Mouse (Mus musculus) forebrain, embryonic 13.5 days (tissue): ENCODE measurements around the gene Sdhd. TPM values are rescaled to one million over a fixed set of nuclear protein-coding genes. Genes with fewer than 3 reads are reported as not detected.

Experiments used
- ATAC-seq: fragments of 200-750 bp; cut with Nextera tagmentation; 2 replicates; pipeline ENCODE4 v1.8.0; 2017
- H3K27ac ChIP-seq: fragments of 300-500 bp; sonication (generic); 2 replicates; pipeline ENCODE4 v1.5.1; 2015; ENCODE audit warnings: inconsistent platforms, mild to moderate bottlenecking, moderate library complexity
- H3K27me3 ChIP-seq: fragments of 300-500 bp; sonication (generic); 2 replicates; pipeline ENCODE4 v1.6.1; 2015; ENCODE audit warnings: mild to moderate bottlenecking, inconsistent platforms
- H3K36me3 ChIP-seq: fragments of 300-500 bp; sonication (generic); 2 replicates; pipeline ENCODE4 v1.6.1; 2015; ENCODE audit warnings: mild to moderate bottlenecking, inconsistent platforms; ENCODE audit not compliant: poor library complexity, severe bottlenecking
- H3K4me1 ChIP-seq: fragments of 300-500 bp; sonication (generic); 2 replicates; pipeline ENCODE4 v1.6.1; 2015; ENCODE audit warnings: inconsistent platforms
- H3K4me2 ChIP-seq: fragments of 300-500 bp; sonication (generic); 2 replicates; pipeline ENCODE4 v1.6.1; 2015; ENCODE audit warnings: inconsistent platforms, mild to moderate bottlenecking, moderate library complexity
- H3K4me3 ChIP-seq: fragments of 300-500 bp; sonication (generic); 2 replicates; pipeline ENCODE4 v1.5.1; 2015; ENCODE audit warnings: mild to moderate bottlenecking, inconsistent platforms
- H3K9ac ChIP-seq: fragments of 300-500 bp; sonication (generic); 2 replicates; pipeline ENCODE4 v1.6.1; 2015; ENCODE audit warnings: mild to moderate bottlenecking, inconsistent platforms
- H3K9me3 ChIP-seq: fragments of 300-500 bp; sonication (generic); replicated peaks from 2 replicates; pipeline ENCODE4 v1.6.1; 2016; ENCODE audit warnings: inconsistent platforms
- WGBS: fragments of 180-500 bp; shearing (Covaris S2); methylation state at CpG from one replicate; pipeline ENCODE4 v1.1.7; 2015; 5-methylcytosine and 5-hydroxymethylcytosine counted together
- polyA plus RNA-seq: library from polyadenylated mRNA; unstranded; fragments of >200 nt; fragmentation: Nextera tagmentation; extraction: Ambion mirVana; gene quantifications from 2 replicates; pipeline ENCODE4 v1.2.1, GENCODE M21; 2015

The Sdhd gene
- polyA plus RNA-seq, 1 experiment from 2014 or later: 214 TPM

DNA sequence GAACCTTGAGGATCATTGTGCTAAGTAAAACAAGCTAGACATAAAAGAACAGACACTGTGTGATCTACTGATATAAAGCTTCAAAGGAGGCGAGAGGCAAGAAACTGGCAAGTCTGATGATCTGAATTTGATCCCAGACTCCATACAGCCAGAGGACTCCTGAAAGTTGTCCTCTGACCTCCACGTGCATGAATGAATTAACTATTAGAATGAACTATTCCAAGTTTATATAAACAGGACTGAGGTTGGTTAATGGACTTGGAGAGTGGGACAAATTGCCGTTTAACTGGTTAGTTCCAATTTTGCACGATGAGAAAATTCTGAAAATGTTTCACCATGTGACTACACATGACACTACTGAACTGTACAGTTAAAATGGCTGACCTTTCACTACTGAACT lies 54.7 kb downstream of the Sdhd start:
- no peaks in the 10 kb centered on the region for H3K36me3 ChIP-seq
- H3K27ac ChIP-seq: no peak overlapping the region
- no peak overlapping the region for H3K4me2 ChIP-seq
- H3K27me3 ChIP-seq: no peaks in the 10 kb centered on the region
- H3K9me3 ChIP-seq: no peaks in the 10 kb centered on the region
- 90% methylated on average over 4 of the region's 4 CpGs for WGBS
- ATAC-seq: no peak
- no peak overlapping the region for H3K4me3 ChIP-seq
- no peak overlapping the region for H3K9ac ChIP-seq
- H3K4me1 ChIP-seq: peaks cover 4% of the 10 kb centered on the region

DNA sequence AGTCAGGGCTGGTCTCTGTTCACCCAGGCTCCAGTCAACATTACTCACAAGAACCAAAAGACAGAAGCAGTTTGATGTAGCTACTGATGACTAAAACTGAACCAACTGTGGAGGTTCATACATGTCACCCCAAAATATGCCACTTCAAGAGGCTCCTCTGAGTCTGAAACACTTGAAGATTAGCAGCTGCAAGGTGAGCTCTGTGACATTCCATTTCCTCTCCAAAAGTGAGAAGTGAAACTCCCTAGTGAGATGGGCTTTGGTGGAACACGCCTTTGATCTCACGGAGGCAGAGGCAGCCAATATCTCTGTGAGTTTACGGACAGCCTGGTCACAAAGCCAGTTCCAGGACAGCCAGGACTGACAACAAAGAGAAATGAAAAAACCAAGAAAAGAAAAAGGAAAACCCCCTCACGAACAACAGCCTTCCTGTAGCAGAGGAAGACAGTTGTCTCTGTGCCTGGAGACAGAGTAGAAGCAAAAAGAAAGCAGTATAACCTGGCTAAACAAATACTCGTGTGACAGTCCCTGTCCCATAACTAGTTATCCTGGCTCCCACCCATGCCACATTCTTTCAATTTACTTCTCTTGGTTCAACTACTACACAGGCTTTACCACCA lies 55.6 kb downstream of the Sdhd start:
- no peaks in the 10 kb centered on the region for H3K27me3 ChIP-seq
- no peak overlapping the region for H3K4me2 ChIP-seq
- no peaks in the 10 kb centered on the region for H3K36me3 ChIP-seq
- H3K4me3 ChIP-seq: no peak overlapping the region
- H3K9ac ChIP-seq: no peak overlapping the region
- no peak overlapping the region for H3K27ac ChIP-seq
- ATAC-seq: no peak
- H3K4me1 ChIP-seq: no peaks in the 10 kb centered on the region
- no peaks in the 10 kb centered on the region for H3K9me3 ChIP-seq
- WGBS: 66% methylated on average over 5 of the region's 5 CpGs

Other genes with a start within 250 kb of the Sdhd start
- gene Plet1, start 109.3 kb downstream of the Sdhd start, polyA plus RNA-seq: 0.24 TPM in 1 of 2 replicates, not detected in the other
- gene Pts, start 75.1 kb downstream of the Sdhd start, polyA plus RNA-seq: 97.0 and 102 TPM in 2 replicates
- gene Il18, start 49.0 kb downstream of the Sdhd start, polyA plus RNA-seq: 16.4 and 17.3 TPM in 2 replicates
- gene Bco2, start 48.6 kb downstream of the Sdhd start, polyA plus RNA-seq: 0.20 and 0.37 TPM in 2 replicates
- 0.18 TPM in 1 of 2 replicates, not detected in the other for gene Tex12, start 42.5 kb downstream of the Sdhd start, polyA plus RNA-seq
- 374 and 437 TPM in 2 replicates for gene Timm8b, start 98 bp upstream of the Sdhd start, polyA plus RNA-seq
- 5.0 and 6.0 TPM in 2 replicates for gene Pih1d2, start 13.5 kb upstream of the Sdhd start, polyA plus RNA-seq
- 22.4 and 26.1 TPM in 2 replicates for gene Nkapd1, start 13.7 kb upstream of the Sdhd start, polyA plus RNA-seq
- 40.6 and 40.8 TPM in 2 replicates for gene Dlat, start 56.0 kb upstream of the Sdhd start, polyA plus RNA-seq
- 20.2 and 21.4 TPM in 2 replicates for gene Dixdc1, start 135.7 kb upstream of the Sdhd start, polyA plus RNA-seq
- gene 2310030G06Rik, start 142.7 kb upstream of the Sdhd start, polyA plus RNA-seq: 1.0 and 1.2 TPM in 2 replicates
- 4.7 and 6.5 TPM in 2 replicates for gene Cryab, start 147.5 kb upstream of the Sdhd start, polyA plus RNA-seq
- gene Hspb2, start 148.5 kb upstream of the Sdhd start, polyA plus RNA-seq: not detected in 2 replicates
- gene Fdxacb1, start 164.4 kb upstream of the Sdhd start, polyA plus RNA-seq: 10.9 and 12.3 TPM in 2 replicates
- 33.5 and 38.4 TPM in 2 replicates for gene Alg9, start 171.2 kb upstream of the Sdhd start, polyA plus RNA-seq
- gene 1110032A03Rik, start 171.7 kb upstream of the Sdhd start, polyA plus RNA-seq: 44.2 and 47.1 TPM in 2 replicates
- 86.3 and 89.7 TPM in 2 replicates for gene Ppp2r1b, start 241.5 kb upstream of the Sdhd start, polyA plus RNA-seq